Mouse (Mus musculus) CH12.LX (cell line): ENCODE results near the gene Myo19. TPM values are rescaled to one million over a fixed set of nuclear protein-coding genes. Genes with fewer than 3 reads are reported as not detected.

Experiments
- DNase-seq: peaks from one replicate; pipeline ENCODE4 v3.0.0-alpha.2; 2013; ENCODE audit errors: extremely low read depth
- H3K27ac ChIP-seq: 2 replicates; pipeline ENCODE4 v1.5.1; 2012; ENCODE audit warnings: low read depth, mild to moderate bottlenecking, control low read depth, moderate library complexity; ENCODE audit not compliant: insufficient read depth
- H3K27me3 ChIP-seq: replicated peaks from 2 replicates; pipeline ENCODE3; 2012; ENCODE audit warnings: inconsistent platforms
- H3K36me3 ChIP-seq, 2 experiments: replicated peaks in 1 of 2; 2 replicates each; pipeline versions ENCODE3 to v1.6.1; 2012; ENCODE audit warnings: inconsistent platforms in 1 of 2, low read length in 1 of 2, mild to moderate bottlenecking in 1 of 2, mixed read lengths in 1 of 2, moderate library complexity in 1 of 2; ENCODE audit not compliant: control insufficient read depth in 1 of 2, insufficient read depth in 1 of 2
- H3K4me1 ChIP-seq, 2 experiments: 2 replicates each; pipeline ENCODE4 v1.6.1; 2012; ENCODE audit warnings: inconsistent platforms in 1 of 2, moderate library complexity in 1 of 2; ENCODE audit not compliant: insufficient read depth in 2 of 2, control insufficient read depth in 1 of 2
- H3K4me2 ChIP-seq: 2 replicates; pipeline ENCODE4 v1.6.1; 2012; ENCODE audit warnings: low read depth, mild to moderate bottlenecking, control low read depth; ENCODE audit not compliant: poor library complexity, insufficient read depth, severe bottlenecking
- H3K4me3 ChIP-seq, 3 experiments: fragments of 150-350 bp in 1 of 3; sonication (generic) in 1 of 3; replicated peaks in 1 of 3; 2 replicates each; pipeline versions ENCODE3 to v1.5.1; 2011 to 2012; ENCODE audit warnings: low read depth in 2 of 3, low read length in 2 of 3, mild to moderate bottlenecking in 2 of 3, moderate library complexity in 2 of 3, control low read depth in 1 of 3, improper control_type of control experiment in 1 of 3, inconsistent platforms in 1 of 3, mixed read lengths in 1 of 3; ENCODE audit not compliant: poor library complexity in 1 of 3
- H3K79me2 ChIP-seq: replicated peaks from 2 replicates; pipeline ENCODE4 v1.6.1; 2012; ENCODE audit warnings: mild to moderate bottlenecking, moderate library complexity; ENCODE audit not compliant: control insufficient read depth, poor library complexity, insufficient read depth, severe bottlenecking; ENCODE audit errors: extremely low read depth
- H3K9ac ChIP-seq: 2 replicates; pipeline ENCODE4 v1.6.1; 2012; ENCODE audit warnings: low read depth, mild to moderate bottlenecking, control low read depth, moderate library complexity; ENCODE audit not compliant: insufficient read depth
- H3K9me3 ChIP-seq: replicated peaks from 2 replicates; pipeline ENCODE3; 2012; ENCODE audit warnings: low read length, inconsistent platforms, mixed read lengths
- CHD1 ChIP-seq: IDR thresholded peaks from 2 replicates; pipeline ENCODE4 v1.6.1; 2012; ENCODE audit warnings: low read depth, low read length, improper control_type of control experiment, inconsistent platforms
- CHD2 ChIP-seq: IDR thresholded peaks from 2 replicates; pipeline ENCODE4 v1.6.1; 2011; ENCODE audit warnings: low read length, improper control_type of control experiment
- CTCF ChIP-seq, 2 experiments: IDR thresholded peaks in 1 of 2; conservative IDR thresholded peaks in 1 of 2; 2 replicates each; pipeline ENCODE4 v1.5.1; 2011 to 2012; ENCODE audit warnings: low read depth in 2 of 2, low read length in 2 of 2, improper control_type of control experiment in 1 of 2, inconsistent platforms in 1 of 2, mild to moderate bottlenecking in 1 of 2, moderate library complexity in 1 of 2
- ELF1 ChIP-seq: IDR thresholded peaks from 2 replicates; pipeline ENCODE4 v1.6.1; 2014; ENCODE audit warnings: low read depth, mild to moderate bottlenecking, inconsistent platforms, low read length, improper control_type of control experiment
- EP300 ChIP-seq: IDR thresholded peaks from 2 replicates; pipeline ENCODE4 v1.6.1; 2011; ENCODE audit warnings: low read length, improper control_type of control experiment
- IRF4 ChIP-seq: IDR thresholded peaks from 2 replicates; pipeline ENCODE4 v1.6.1; 2014; ENCODE audit warnings: low read depth, mild to moderate bottlenecking, inconsistent platforms, low read length, improper control_type of control experiment
- JUN ChIP-seq: IDR thresholded peaks from 2 replicates; pipeline ENCODE4 v1.6.1; 2011; ENCODE audit warnings: low read depth, mild to moderate bottlenecking, low read length, improper control_type of control experiment, moderate library complexity; ENCODE audit not compliant: insufficient read depth
- MAFK ChIP-seq: IDR thresholded peaks from 2 replicates; pipeline ENCODE4 v1.6.1; 2011; ENCODE audit warnings: low read length, improper control_type of control experiment; ENCODE audit not compliant: insufficient replicate concordance
- MEF2A ChIP-seq: IDR thresholded peaks from 2 replicates; pipeline ENCODE4 v1.6.1; 2014; ENCODE audit warnings: low read depth, mild to moderate bottlenecking, inconsistent platforms, low read length, improper control_type of control experiment, borderline replicate concordance
- NELFE ChIP-seq: IDR thresholded peaks from 2 replicates; pipeline ENCODE4 v1.6.1; 2011; ENCODE audit warnings: low read depth, low read length, improper control_type of control experiment
- POLR2A ChIP-seq: IDR thresholded peaks from 2 replicates; pipeline ENCODE4 v1.6.1; 2011; ENCODE audit warnings: low read depth, mild to moderate bottlenecking, improper control_type of control experiment, low read length
- SIN3A ChIP-seq: IDR thresholded peaks from 2 replicates; pipeline ENCODE4 v1.6.1; 2012; ENCODE audit warnings: low read length, improper control_type of control experiment, inconsistent platforms
- SMC3 ChIP-seq: IDR thresholded peaks from 2 replicates; pipeline ENCODE4 v1.6.1; 2011; ENCODE audit warnings: low read depth, low read length, improper control_type of control experiment
- TCF12 ChIP-seq: IDR thresholded peaks from 2 replicates; pipeline ENCODE4 v1.6.1; 2014; ENCODE audit warnings: low read depth, mild to moderate bottlenecking, inconsistent platforms, low read length, improper control_type of control experiment
- UBTF ChIP-seq: IDR thresholded peaks from 2 replicates; pipeline ENCODE4 v1.6.1; 2012; ENCODE audit warnings: low read depth, mild to moderate bottlenecking, inconsistent platforms, low read length, improper control_type of control experiment, moderate library complexity
- USF1 ChIP-seq: IDR thresholded peaks from 2 replicates; pipeline ENCODE4 v1.6.1; 2014; ENCODE audit warnings: low read depth, mild to moderate bottlenecking, inconsistent platforms, low read length, improper control_type of control experiment
- ZC3H11A ChIP-seq: IDR thresholded peaks from 2 replicates; pipeline ENCODE4 v1.6.1; 2012; ENCODE audit warnings: low read depth, mild to moderate bottlenecking, inconsistent platforms, low read length, improper control_type of control experiment
- ZKSCAN1 ChIP-seq: IDR thresholded peaks from 2 replicates; pipeline ENCODE4 v1.6.1; 2012; ENCODE audit warnings: low read depth, inconsistent platforms, low read length, improper control_type of control experiment, borderline replicate concordance
- ZMIZ1 ChIP-seq: IDR thresholded peaks from 2 replicates; pipeline ENCODE4 v1.6.1; 2012; ENCODE audit warnings: low read depth, mild to moderate bottlenecking, inconsistent platforms, low read length, improper control_type of control experiment
- ZNF384 ChIP-seq: IDR thresholded peaks from 2 replicates; pipeline ENCODE4 v1.6.1; 2012; ENCODE audit warnings: low read depth, low read length, improper control_type of control experiment, inconsistent platforms
- dilution Hi-C: fragments of 300-500 bp; cut with MboI; formaldehyde crosslinking; loops from 2 replicates; pipeline ENCODE4 v1.14.3; 2020; ENCODE audit warnings: low sequenced_read_pairs; ENCODE audit not compliant: extremely low pct_unique_long_range_greater_than_20kb, extremely low pct_ligation_motif_present
- in situ Hi-C: fragments of 300-500 bp; cut with MboI; formaldehyde crosslinking; loops from 3 replicates; pipeline ENCODE4 v1.14.3; 2019; ENCODE audit warnings: low sequenced_read_pairs, low pct_ligation_motif_present, low pct_unique_long_range_greater_than_20kb, mixed read lengths
- polyA plus RNA-seq: library from polyadenylated mRNA; unstranded; fragments of >175 nt; gene quantifications from 2 replicates; pipeline ENCODE4 v1.2.1, GENCODE M21; 2012; ENCODE audit warnings: low read depth; ENCODE audit not compliant: insufficient read length
- total RNA-seq, 2 experiments: library from RNA; depleted of rRNA; stranded (reverse); fragments of 300-350 nt in 1 of 2; fragments of >200 nt in 1 of 2; gene quantifications; 2 replicates each; pipeline ENCODE4 v1.2.3; 2012 to 2014

The Myo19 gene
- total and polyA plus RNA-seq, 3 experiments = 8.0 to 27.1 (median 9.1) TPM

- Histone ChIP-seq H3K27me3 (no peaks in the 10 kb centered on the region), H3K4me2 (peak overlapping the region; percentile 75), H3K9ac (peak overlapping the region; percentile 96), H3K36me3 (peaks cover 27 to 60% of the 10 kb centered on the region in 2 experiments), H3K27ac (no peak overlapping the region), H3K4me3 (peak overlapping the region; percentile 83 to 97 (median 88)), H3K9me3 (no peaks in the 10 kb centered on the region), H3K4me1 (peaks cover 5 to 42% of the 10 kb centered on the region in 2 experiments; a peak in 3 of 4 replicates), H3K79me2 (peaks cover 24% of the 10 kb centered on the region)
- in situ Hi-C loops (no loop called here), dilution Hi-C loops (no loop called here)
- TF ChIP-seq ZNF384 = no peak
- peak; percentile 10 to 54; a peak in 2 of 4 replicates for TF ChIP-seq CTCF (conservative IDR thresholded peaks at IDR 0.05 in 1 of 2, IDR thresholded peaks at IDR 0.05 in 1 of 2; ENCODE audit: low read depth in 2 of 2, low read length in 2 of 2)
- 0 out of 2 replicates have a peak, but pooled peaks have one; percentile 14 for TF ChIP-seq ELF1
- no peak; the same call in 1 of the 2 replicates for TF ChIP-seq SIN3A
- peak; percentile 45 for DNase-seq
These were observed 565 bp downstream of the Myo19 start for GRCm38 (mm10) chr11:84880465-84880961.

GRCm38 (mm10) chr11:84880971-84881370 is 1.0 kb downstream of the Myo19 start:
- H3K4me3 ChIP-seq = peak overlapping the region; percentile 83 to 97 (median 88)
- H3K4me1 ChIP-seq = peaks cover 5 to 42% of the 10 kb centered on the region in 2 experiments; a peak in 3 of 4 replicates
- dilution Hi-C loops (no loop called here), in situ Hi-C loops (no loop called here)
- no peak for TF ChIP-seq CHD1
- no peak for TF ChIP-seq ZC3H11A
- TF ChIP-seq TCF12 = no peak
- TF ChIP-seq ELF1 = no peak
- no peak for TF ChIP-seq USF1
- no peak; the same call in 1 of the 2 replicates for TF ChIP-seq NELFE
- TF ChIP-seq UBTF = no peak
- no peak for TF ChIP-seq CHD2
- no peak for TF ChIP-seq IRF4
- no peak for TF ChIP-seq MAFK
- TF ChIP-seq JUN = no peak
- TF ChIP-seq ZNF384 = no peak
- no peak for TF ChIP-seq MEF2A
- no peak for TF ChIP-seq ZMIZ1
- no peak for TF ChIP-seq SMC3
- TF ChIP-seq POLR2A = no peak
- TF ChIP-seq ZKSCAN1 = no peak
- TF ChIP-seq EP300 = no peak
- H3K36me3 ChIP-seq = peaks cover 30 to 62% of the 10 kb centered on the region in 2 experiments
- H3K27me3 ChIP-seq = no peaks in the 10 kb centered on the region
- peak overlapping the region; percentile 96 for H3K9ac ChIP-seq
- H3K27ac ChIP-seq = no peak overlapping the region
- peaks cover 24% of the 10 kb centered on the region for H3K79me2 ChIP-seq
- DNase-seq = peak; percentile 25
- no peaks in the 10 kb centered on the region for H3K9me3 ChIP-seq
- peak overlapping the region; percentile 75 for H3K4me2 ChIP-seq
